Mouse (Mus musculus) limb, embryonic 10.5 days (tissue): ENCODE data around the gene Olfr1392. TPM values are rescaled to one million over a fixed set of nuclear protein-coding genes. Genes with fewer than 3 reads are reported as not detected.

Experiments
- DNase-seq: peaks from one replicate; pipeline ENCODE4 v3.0.0-alpha.2; 2017; ENCODE audit warnings: low spot score
- H3K27ac ChIP-seq: fragments of 300-500 bp; sonication (generic); 2 replicates; pipeline ENCODE4 v1.5.1; 2016; ENCODE audit warnings: mild to moderate bottlenecking
- H3K27me3 ChIP-seq: fragments of 300-500 bp; sonication (generic); 2 replicates; pipeline ENCODE4 v1.6.1; 2016; ENCODE audit warnings: low read depth, mild to moderate bottlenecking; ENCODE audit not compliant: poor library complexity, severe bottlenecking
- H3K36me3 ChIP-seq: fragments of 300-500 bp; sonication (generic); 2 replicates; pipeline ENCODE4 v1.6.1; 2016; ENCODE audit warnings: mild to moderate bottlenecking, moderate library complexity
- H3K4me1 ChIP-seq: fragments of 300-500 bp; sonication (generic); 2 replicates; pipeline ENCODE4 v1.6.1; 2016
- H3K4me3 ChIP-seq: fragments of 300-500 bp; sonication (generic); 2 replicates; pipeline ENCODE4 v1.5.1; 2016; ENCODE audit warnings: mild to moderate bottlenecking, moderate library complexity
- H3K9me3 ChIP-seq: fragments of 300-500 bp; sonication (generic); replicated peaks from 2 replicates; pipeline ENCODE4 v1.6.1; 2016; ENCODE audit warnings: mild to moderate bottlenecking
- WGBS: fragments of 180-500 bp; shearing (Covaris S2); methylation state at CpG from one replicate; pipeline ENCODE4 v1.1.7; 2016; 5-methylcytosine and 5-hydroxymethylcytosine counted together
- polyA plus RNA-seq: library from polyadenylated mRNA; unstranded; fragments of >200 nt; fragmentation: Nextera tagmentation; extraction: Ambion mirVana; gene quantifications from 2 replicates; pipeline ENCODE4 v1.2.1, GENCODE M21; 2016

Gene Olfr1392
- polyA plus RNA-seq, 1 experiment from 2014 or later, result not detected

DNA sequence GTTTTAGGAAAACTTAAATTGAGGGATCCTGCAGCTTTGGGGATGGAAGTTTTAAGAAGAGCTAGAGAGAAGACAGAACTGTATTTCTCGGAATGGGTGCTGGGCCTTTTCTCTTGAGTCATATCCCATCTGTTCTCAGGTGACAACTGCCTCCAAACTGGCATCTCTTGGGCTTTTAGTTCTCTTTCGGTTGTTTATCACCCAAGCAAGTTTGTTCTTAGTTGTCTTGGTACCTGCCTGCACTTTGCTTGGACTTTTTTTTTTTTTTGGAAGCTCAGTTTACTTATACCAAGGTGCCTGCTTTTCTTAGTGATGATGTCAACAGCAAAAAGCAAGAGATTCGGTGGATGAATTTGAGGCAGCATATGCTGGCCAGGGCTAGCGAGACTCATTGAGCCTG is 38.6 kb upstream of the Olfr1392 start:
- WGBS, result 83% methylated on average over 4 of the region's 4 CpGs
- H3K27ac ChIP-seq, result no peak overlapping the region
- no peaks in the 10 kb centered on the region for H3K36me3 ChIP-seq
- H3K9me3 ChIP-seq, result no peaks in the 10 kb centered on the region
- H3K4me3 ChIP-seq, result no peak overlapping the region
- no peaks in the 10 kb centered on the region for H3K27me3 ChIP-seq
- peaks cover 63% of the 10 kb centered on the region for H3K4me1 ChIP-seq
- no peak for DNase-seq

GRCm38 (mm10) chr11:49247255-49247654 is 37.8 kb upstream of the Olfr1392 start:
- Histone ChIP-seq H3K36me3 (peaks cover 4% of the 10 kb centered on the region; the same call in 1 of the 2 replicates), H3K4me3 (no peak overlapping the region), H3K4me1 (peaks cover 70% of the 10 kb centered on the region), H3K27ac (no peak overlapping the region), H3K9me3 (no peaks in the 10 kb centered on the region), H3K27me3 (no peaks in the 10 kb centered on the region)
- 24% methylated on average over 2 of the region's 2 CpGs for WGBS
- no peak for DNase-seq

DNA sequence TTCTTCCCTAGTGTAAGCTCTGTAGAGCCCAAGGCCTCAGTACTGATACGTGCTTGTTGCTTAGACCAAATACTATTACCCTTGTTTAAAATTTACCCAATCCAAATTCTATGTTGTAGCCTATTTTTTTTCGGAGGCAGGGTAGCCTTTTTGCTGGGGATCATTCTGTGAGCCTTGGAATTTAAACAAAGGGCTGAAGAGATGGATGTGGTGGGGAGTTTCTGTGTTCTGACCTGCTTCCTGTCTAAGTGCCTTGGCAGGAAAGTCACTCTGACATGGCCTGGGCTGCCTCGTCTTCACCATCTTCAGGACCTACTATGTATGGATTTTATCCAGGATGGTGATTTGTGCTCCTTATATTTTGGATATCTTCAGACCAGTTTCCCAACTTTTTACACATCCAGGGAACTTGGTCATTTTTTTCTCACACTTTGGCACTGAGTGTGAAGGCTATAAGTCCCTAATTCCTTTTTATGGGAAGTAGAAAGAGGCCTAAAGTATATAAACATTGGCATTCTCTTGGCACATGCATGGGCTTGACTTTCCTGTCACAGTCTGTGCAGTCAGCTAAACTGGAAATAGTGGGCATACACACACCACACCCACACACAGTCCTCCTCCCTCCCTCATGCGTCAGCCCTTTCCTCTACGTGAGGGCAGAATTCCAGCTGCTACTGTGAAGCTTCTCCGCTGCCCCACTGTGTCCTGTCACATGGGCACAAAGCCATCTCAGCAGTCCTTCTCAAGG is 36.7 kb upstream of the Olfr1392 start:
- Histone ChIP-seq H3K4me1 (peaks cover 63% of the 10 kb centered on the region), H3K27ac (no peak overlapping the region), H3K36me3 (peaks cover 14% of the 10 kb centered on the region), H3K4me3 (no peak overlapping the region), H3K9me3 (no peaks in the 10 kb centered on the region), H3K27me3 (no peaks in the 10 kb centered on the region)
- DNase-seq, result no peak
- WGBS, result 72% methylated on average over 6 of the region's 6 CpGs

- H3K27ac ChIP-seq, result peak overlapping the region; percentile 97
- peaks cover 63% of the 10 kb centered on the region for H3K4me1 ChIP-seq
- peaks cover 21% of the 10 kb centered on the region for H3K36me3 ChIP-seq
- no peak overlapping the region for H3K4me3 ChIP-seq
- peak; percentile 26 for DNase-seq
- H3K9me3 ChIP-seq, result no peaks in the 10 kb centered on the region
- WGBS, result 77% methylated on average over 6 of the region's 6 CpGs
- no peaks in the 10 kb centered on the region for H3K27me3 ChIP-seq
Observed at GRCm38 (mm10) chr11:49248974-49249700, 35.9 kb upstream of the Olfr1392 start.

DNA sequence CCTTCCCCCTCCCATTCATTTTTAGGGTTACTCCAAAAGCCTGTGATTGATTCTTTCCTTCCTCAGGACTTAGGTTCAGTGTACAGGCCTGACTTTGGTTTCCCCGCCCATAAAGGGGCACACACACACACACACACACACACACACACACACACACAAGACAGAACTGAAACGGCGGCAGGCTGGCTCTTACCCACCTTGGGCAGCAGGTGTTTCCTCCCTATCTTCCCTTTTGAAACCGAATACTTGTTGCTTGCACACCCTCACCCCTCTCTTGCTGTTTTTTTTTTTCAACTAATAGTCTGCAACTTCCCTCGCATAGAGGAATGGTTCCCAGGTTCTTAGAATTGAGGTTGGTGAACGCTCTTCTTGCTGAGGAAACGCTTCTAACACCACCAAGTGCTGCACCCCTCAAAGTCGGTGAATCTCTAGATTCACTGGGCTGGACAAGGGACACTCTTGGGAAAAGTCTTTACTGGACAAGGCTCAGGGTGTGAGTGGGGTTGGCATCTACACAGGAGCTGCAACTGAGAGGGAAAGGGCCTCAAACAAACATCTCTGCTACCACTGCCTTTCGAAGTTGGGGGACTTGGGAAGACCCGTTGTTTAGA is 35.2 kb upstream of the Olfr1392 start:
- WGBS, result 29% methylated on average over 10 of the region's 10 CpGs
- H3K4me1 ChIP-seq, result peaks cover 58% of the 10 kb centered on the region
- H3K27ac ChIP-seq, result peak overlapping the region; percentile 97
- H3K4me3 ChIP-seq, result peak overlapping the region; percentile 81
- peaks cover 29% of the 10 kb centered on the region for H3K36me3 ChIP-seq
- no peaks in the 10 kb centered on the region for H3K9me3 ChIP-seq
- peak; percentile 31 for DNase-seq
- no peaks in the 10 kb centered on the region for H3K27me3 ChIP-seq

DNA sequence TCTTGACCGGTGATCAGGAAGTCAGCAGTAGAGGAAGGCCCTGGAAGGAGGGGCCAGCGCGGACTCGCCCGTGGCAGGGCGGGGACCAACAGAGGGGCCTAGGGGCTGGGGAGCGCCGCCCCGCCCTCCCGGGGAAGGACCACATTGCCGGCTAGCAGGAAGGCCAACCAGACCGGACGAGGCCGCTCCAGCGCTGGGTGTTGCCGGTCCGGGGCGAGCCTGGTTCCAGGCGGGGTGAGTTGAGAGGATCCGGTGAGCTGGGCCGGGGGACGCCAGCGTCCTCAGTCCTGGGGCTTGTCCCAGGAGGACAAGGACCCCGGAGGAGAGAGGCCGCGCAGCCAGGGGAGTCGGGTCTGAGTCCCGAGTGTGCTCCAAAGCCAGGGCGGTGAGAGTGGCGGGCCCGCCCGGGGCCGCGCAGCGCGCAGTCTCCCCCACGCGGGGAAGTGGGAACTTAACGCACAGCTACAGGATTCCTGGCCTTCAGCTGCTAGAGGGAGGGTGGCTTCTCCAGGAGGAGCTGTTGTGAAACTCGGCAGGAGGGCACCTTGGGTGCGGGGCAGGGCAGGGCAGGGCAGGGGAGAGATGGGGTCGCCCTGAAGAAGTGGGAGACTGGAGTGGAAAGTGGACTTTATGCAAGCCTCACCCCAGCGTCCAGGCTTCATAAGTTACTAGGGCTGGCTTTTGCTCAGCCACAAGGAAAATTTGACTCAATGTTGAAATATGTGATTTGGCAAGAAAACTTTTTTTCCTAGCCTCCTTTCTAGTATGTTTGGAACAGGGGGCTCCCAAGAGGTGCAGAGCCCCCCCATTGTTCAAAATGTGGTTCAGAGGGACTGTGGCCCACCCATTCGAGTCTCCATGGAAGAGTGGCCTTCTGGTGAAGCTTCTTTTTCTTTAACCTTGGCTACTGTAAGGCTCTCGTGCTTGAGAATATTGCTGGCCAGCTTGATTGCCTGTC is 34.4 kb upstream of the Olfr1392 start:
- 2% methylated on average over 45 of the region's 45 CpGs for WGBS

DNA sequence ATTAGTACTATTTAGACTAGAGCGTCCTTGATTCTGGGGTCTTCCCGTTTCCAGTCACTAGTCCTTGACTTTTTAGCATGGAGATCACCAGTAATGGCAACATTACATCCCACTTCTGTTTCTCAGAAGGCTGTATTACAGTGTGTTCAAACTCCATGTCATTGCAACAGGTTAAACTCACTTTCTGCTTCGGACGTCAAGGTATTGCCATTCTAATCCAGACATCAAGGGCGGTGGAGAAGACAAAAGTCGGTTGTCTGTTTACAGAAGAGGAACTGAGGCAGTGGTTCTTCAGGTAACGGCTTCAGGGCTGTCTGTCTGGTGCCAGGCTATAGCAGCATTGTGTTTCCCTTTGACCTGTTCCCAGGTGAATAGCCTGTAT is 33.7 kb upstream of the Olfr1392 start:
- Histone ChIP-seq H3K9me3 (no peaks in the 10 kb centered on the region), H3K36me3 (peaks cover 40% of the 10 kb centered on the region), H3K4me3 (peak overlapping the region; percentile 81), H3K4me1 (peaks cover 44% of the 10 kb centered on the region), H3K27me3 (no peaks in the 10 kb centered on the region), H3K27ac (peak overlapping the region; percentile 97; the same call in 1 of the 2 replicates)
- 66% methylated on average over 7 of the region's 7 CpGs for WGBS
- no peak for DNase-seq

More for the DNA sequence above, 34.4 kb upstream of the Olfr1392 start:
- H3K9me3 ChIP-seq, result no peaks in the 10 kb centered on the region
- peak; percentile 91 for DNase-seq
- peak overlapping the region; percentile 81 for H3K4me3 ChIP-seq
- peaks cover 50% of the 10 kb centered on the region for H3K4me1 ChIP-seq
- peak overlapping the region; percentile 97 for H3K27ac ChIP-seq
- peaks cover 35% of the 10 kb centered on the region for H3K36me3 ChIP-seq
- H3K27me3 ChIP-seq, result no peaks in the 10 kb centered on the region

GRCm38 (mm10) chr11:49252048-49252447 is 33.0 kb upstream of the Olfr1392 start:
- H3K4me3 ChIP-seq, result no peak overlapping the region
- peaks cover 45% of the 10 kb centered on the region for H3K36me3 ChIP-seq
- no peaks in the 10 kb centered on the region for H3K27me3 ChIP-seq
- H3K4me1 ChIP-seq, result peaks cover 39% of the 10 kb centered on the region
- WGBS, result 96% methylated on average over 5 of the region's 5 CpGs
- H3K9me3 ChIP-seq, result no peaks in the 10 kb centered on the region
- no peak for DNase-seq
- no peak overlapping the region for H3K27ac ChIP-seq

- peaks cover 52% of the 10 kb centered on the region for H3K36me3 ChIP-seq
Observed at GRCm38 (mm10) chr11:49253035-49253434, 32.0 kb upstream of the Olfr1392 start.

DNA sequence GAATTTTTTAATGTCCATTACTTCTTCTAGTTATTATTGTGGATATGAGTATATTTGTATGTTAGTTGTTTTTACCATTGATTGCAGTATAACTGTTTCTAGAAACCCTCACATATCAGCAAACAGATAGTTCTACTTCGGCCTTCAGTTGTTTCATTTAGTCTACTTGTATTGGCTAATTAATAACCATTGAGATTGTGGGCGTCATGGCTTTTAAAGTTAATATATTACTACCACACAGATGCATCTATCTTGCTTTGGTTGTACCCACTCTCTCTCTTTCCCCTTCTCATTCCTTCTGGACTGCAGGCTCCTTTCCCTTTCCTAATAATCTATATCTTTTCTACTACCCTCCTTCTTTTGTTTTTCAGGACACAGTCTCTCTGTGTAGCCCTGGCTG is 25.8 kb upstream of the Olfr1392 start:
- no peak overlapping the region for H3K4me3 ChIP-seq
- H3K36me3 ChIP-seq, result peaks cover 74% of the 10 kb centered on the region
- H3K27ac ChIP-seq, result no peak overlapping the region
- H3K27me3 ChIP-seq, result no peaks in the 10 kb centered on the region
- no peaks in the 10 kb centered on the region for H3K9me3 ChIP-seq
- no peak for DNase-seq
- H3K4me1 ChIP-seq, result no peaks in the 10 kb centered on the region
- 95% methylated on average over 2 of the region's 2 CpGs for WGBS

More at GRCm38 (mm10) chr11:49253035-49253434, 32.0 kb upstream of the Olfr1392 start:
- WGBS, result 92% methylated on average over 6 of the region's 6 CpGs
- Histone ChIP-seq H3K4me3 (no peak overlapping the region), H3K27ac (no peak overlapping the region), H3K4me1 (peaks cover 31% of the 10 kb centered on the region), H3K9me3 (no peaks in the 10 kb centered on the region), H3K27me3 (no peaks in the 10 kb centered on the region)
- DNase-seq, result no peak

- Histone ChIP-seq H3K4me3 (no peak overlapping the region), H3K27me3 (no peaks in the 10 kb centered on the region), H3K9me3 (no peaks in the 10 kb centered on the region), H3K4me1 (no peaks in the 10 kb centered on the region), H3K27ac (no peak overlapping the region), H3K36me3 (peaks cover 73% of the 10 kb centered on the region)
- DNase-seq, result no peak
- 94% methylated on average over 1 of the region's 1 CpGs for WGBS
Observed at GRCm38 (mm10) chr11:49259829-49260228, 25.3 kb upstream of the Olfr1392 start.

DNA sequence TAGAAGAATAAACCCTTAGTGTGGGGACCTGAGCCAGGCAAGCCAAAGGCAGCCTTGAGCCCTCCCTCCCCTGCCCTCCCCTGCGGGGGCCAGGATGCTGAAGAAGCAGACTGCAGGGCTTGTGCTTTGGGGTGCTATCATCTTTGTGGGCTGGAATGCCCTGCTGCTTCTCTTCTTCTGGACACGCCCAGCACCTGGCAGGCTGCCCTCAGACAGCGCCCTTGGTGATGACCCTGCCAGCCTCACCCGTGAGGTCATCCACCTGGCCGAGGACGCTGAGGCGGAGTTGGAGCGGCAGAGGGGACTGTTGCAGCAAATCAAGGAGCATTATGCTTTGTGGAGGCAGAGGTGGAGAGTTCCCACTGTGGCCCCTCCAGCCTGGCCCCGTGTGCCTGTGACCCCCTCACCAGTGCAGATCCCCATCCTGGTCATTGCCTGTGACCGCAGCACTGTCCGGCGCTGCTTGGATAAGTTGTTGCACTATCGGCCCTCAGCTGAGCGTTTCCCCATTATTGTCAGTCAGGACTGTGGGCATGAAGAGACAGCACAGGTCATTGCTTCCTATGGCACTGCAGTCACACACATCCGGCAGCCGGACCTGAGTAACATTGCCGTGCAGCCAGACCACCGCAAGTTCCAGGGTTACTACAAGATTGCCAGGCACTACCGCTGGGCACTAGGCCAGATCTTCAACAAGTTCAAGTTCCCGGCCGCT is 24.3 kb upstream of the Olfr1392 start:
- H3K36me3 ChIP-seq, result peaks cover 70% of the 10 kb centered on the region
- WGBS, result 94% methylated on average over 21 of the region's 21 CpGs
- H3K9me3 ChIP-seq, result no peaks in the 10 kb centered on the region
- no peaks in the 10 kb centered on the region for H3K4me1 ChIP-seq
- no peak for DNase-seq
- no peak overlapping the region for H3K27ac ChIP-seq
- no peak overlapping the region for H3K4me3 ChIP-seq
- no peaks in the 10 kb centered on the region for H3K27me3 ChIP-seq
